Mouse (Mus musculus) WW6 (cell line): ENCODE measurements at regions not wholly inside any gene's neighbourhood (a gene's known extent, or its start where the extent isn't known, plus 50 kb on each side); places are given as distances from the start of the nearest gene placed in this dataset.

Source experiments
- DNase-seq: peaks from one replicate; pipeline ENCODE4 v3.0.0-alpha.2; 2013; ENCODE audit warnings: low read depth, low spot score

DNA sequence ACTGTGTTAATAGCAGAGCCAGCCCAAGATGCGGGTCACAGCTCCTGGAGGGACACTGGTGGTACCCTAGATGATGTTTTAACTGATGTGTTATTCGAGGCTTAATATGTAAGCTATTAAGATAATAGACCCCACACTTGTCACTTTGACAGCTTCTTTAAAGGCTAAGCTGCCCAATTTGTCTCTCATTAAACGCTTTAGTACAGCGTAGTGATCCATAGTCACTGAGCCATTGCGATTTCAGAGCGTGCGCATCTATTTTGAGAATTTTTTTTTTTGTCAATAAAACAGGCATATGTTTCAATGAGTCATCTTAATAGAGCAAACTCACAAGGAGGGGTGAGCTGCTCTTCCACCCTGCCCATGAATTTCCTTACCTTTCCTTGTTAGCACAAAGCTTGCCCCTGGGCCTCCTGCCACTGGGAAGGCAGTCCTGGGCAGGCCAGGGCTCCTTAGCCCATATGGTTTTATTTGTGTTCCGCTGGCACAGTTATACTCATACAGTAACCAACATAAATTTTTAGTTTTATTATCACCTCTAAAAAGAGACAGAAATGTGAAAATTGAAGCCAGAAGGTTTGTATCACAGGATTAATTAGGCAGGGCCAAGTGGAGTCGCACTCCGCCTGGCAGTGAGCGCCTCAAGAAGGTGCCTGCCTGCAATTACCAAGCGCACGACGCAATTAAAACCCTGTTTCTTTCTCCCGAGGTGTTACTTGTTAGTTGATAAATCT, 294.3 kb downstream of the Etv1 start:
- no peak for DNase-seq

DNA sequence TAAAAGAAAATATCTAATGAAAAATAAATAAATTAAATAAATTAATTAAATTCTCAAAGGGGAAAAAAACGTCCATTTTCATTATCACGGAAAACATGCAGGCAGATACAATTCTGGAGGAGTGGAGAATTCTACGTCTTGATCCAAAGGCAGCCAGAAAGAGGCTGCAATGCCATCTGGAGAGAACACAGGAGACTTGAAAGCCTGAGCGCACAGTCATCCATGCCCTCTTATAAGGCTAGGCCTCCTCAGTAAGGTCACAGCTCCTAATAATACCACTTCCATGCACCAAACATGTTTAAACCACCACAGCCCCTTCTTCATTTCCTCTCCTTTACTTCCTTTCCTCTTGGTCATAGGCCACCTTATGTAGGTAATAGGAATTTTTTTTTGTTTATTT, 307.1 kb downstream of the Etv1 start:
- no peak for DNase-seq

DNA sequence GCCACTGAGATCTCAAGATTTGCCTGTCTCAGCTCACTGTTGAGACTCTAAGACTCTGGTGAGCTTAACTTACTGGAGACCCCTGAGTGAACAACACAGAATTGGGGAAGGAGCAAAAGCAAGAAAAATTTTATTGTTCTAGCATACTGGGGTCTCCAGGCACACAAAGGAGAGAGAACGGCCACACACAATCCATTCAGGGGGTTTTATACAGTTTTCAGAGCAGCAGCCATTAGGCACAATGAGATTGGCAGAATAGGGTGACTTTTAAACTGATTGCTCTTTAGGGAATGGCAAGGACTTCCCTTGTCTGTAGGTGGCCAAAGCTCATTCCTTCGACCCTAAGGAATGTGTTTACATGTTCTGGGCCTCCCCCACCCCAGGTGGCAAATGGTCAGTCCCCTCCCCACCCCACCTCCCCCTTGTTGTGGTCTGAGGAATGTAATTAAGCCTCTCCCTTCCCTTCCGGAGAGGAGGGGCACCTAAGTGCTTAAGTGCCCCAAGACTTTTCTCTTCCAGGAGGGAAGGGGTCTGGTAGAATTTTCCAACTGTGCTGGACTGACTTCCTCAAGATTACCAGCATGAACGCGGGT, 315.6 kb downstream of the Etv1 start:
- peak; percentile 69 for DNase-seq

DNA sequence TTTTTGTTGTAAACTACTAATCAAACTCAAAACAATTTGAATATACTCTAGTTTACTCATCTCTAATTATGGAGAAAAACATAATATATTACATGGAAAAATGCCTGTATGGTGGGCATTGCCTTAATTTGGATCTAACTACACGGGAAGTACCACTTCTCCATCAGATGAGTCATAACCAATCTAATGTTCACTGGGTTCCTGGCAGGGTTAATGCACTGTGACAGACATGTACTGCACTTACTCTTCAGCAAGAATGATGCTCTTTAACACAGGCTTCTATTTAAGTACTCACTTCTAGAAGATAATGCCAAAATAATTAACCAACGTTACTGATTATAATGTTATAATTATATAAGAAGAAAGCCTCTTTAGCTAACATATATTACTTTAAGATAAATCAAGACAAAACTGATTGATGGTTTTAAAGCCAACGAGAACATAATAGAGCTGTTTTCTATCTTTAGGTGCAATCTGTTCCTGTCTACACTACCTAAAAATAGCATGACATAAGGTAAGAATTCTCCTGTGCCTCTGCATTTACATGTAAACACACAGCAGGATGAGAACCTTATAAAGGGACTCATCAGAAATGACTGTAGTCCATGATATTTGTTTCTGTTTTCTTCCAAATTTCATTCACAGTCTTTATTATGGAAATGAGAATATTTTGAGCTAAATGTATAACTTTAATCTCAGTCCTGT, 344.4 kb downstream of the Etv1 start:
- DNase-seq, result no peak

DNA sequence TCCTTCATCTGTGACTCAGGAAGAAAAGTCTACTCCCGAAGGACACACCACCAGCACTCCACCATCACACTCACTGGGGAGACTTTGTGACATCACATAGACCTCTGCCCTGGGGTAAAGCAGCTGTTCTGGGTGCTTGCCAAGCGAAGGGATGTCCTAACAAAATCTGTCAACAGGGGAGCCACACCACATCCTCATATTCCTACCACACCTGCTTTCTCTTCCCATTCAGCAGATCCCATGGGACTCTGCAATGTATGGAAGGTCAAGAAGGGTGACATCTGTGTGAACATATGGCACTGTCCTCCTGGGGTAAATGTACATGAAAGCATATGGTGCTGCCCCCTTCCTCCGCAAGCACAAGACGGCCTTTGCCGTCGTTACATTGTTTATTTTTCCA, 375.5 kb downstream of the Etv1 start:
- DNase-seq, result no peak

DNA sequence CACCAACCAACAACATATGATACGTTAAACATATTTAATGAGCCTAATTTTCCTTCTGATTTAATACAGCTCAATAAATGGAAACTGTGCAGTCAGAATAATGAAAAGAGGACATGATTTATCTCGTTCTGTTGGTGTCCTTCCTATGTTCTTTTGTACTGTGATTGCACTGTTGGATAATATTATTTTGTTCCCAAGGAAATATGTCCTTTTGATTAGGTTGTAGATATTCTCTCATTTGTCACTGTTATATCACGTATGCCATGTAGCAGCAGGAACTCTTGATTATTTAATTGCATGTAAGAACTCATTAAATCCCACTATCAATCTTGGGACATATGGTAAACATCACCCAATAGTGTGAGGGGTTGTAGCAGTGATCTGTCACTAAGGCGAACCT, 397.8 kb downstream of the Etv1 start:
- DNase-seq, result no peak

DNA sequence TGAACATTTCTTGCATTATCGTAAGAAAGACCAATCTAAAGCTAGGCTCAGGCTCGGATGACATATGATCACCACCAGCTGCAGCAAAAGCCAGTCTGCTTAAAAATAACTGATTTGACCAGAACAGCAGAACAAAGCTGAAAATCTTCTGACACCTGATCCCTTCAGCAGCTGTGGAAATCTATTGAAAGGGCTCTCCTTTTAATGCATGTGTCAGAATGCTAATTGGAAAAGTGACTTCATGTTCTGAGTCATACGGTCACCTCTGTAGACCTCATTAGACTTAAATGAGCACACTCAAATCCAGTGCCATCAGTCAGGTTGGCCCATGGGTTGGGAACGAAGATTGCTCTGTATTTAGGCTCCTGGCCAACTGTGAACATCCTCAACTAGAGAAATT, 444.9 kb downstream of the Etv1 start:
- no peak for DNase-seq

DNA sequence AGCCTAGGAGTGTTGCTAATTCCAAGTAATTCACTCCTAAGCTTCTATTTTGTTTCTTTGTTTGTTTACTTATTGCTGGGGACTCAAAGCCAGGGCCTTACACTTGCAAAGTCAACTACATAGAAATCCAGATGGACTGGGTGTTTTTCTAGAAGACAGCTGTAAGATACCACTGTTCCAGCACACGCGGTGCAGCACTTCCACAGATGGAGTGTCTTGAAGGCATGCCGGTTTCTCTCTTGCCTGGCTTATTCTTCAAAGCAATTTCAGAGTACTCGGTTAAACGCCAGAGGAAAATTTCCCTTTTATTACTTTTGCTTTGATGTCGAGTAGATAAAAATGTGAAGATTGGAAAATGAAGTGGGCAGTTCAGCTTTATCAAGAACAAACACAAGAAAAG, 477.4 kb downstream of the Etv1 start:
- no peak for DNase-seq

DNA sequence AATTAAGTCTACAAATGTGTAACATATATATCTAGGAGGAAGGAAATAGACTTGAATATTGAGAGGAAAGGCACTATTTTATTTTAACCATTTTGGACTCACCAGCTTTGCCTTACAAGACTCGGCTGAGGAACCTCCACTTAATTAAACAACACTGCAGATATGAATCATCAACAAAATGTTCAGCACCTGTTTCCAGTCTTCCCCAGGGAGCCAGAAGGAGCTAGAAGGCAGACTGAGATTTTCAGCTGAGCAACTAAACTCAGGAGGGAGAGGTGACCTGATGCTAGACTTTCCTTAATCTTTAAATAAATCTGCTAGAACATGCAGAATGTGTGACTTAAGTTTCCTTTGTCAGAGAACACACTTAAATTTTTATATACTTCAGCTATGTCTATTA, 478.4 kb downstream of the Etv1 start:
- no peak for DNase-seq

DNA sequence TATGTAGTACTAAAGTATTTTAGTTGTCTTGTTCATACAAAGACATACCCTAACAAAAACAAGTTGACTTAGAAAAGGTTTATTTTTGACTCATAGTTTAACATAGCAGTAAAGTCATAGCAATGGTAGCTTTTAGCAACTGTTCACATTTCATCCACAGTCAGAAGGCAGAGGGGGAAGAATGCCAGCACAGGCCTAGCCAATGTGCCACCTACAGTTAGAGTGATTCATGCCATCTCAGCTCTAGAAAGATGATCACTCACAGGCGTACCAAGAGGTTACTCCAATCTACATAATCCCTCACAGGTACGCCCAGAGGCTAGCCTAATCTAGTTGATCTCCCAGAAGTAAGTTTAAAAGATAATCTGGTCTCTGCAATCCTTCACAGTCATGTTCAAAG, 510.5 kb downstream of the Etv1 start:
- DNase-seq, result no peak

DNA sequence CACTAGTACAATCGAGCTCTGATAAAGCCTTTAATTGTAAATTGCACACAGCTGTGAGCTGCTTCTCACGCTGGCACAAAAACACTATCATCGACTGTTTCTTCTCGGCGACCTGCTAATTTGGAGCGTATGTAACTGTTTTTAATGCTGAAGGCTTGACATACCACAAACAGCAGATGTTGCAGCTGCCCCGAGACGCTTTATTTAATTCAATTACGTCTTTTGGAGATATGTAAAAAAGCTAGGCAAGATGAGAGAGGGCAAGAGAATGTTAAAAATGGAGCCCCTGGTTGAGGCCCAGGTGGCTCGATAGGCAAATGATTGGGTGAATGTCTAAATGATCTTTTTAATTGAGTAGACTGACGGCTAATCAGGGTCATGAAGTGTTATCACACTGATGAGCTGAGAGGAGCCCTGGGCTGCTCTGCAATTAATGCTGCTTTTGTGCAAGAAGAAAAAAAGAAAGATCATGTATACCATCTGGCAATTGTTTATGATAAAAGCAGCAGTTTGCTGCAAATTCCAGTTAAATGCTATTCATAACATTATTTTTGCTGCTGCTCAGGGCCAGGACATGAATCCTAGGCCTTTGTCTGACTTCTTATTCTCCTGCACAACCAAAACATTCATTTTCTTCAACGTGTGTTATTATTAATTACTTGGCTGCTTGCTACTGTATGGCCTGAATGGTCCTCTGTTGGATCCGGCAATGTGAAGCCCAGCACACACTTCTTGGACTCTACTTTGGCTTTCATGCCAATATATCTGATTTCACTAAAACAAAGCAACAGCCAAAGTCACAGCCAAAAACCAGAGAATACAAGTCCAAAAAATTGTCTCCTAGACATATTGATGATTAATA, 522.4 kb downstream of the Etv1 start:
- no peak for DNase-seq

DNA sequence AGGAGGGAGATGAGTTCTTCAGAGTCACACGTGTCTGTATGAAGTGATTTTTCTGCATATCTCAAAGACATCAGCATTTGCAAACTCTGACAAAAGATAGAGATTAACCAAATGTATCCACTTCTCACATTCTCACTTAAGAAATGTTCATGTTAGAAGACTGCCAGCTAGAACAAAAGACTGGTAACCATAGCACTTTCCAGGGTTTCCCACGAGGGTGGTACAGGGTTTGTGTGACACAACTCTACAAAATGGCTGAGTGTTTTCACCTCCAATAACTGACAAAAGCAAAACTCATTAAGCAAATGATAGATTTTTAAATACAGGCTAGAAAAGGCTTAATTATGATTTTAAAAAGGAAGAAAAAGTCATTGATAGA, 523.0 kb downstream of the Etv1 start:
- DNase-seq, result no peak

DNA sequence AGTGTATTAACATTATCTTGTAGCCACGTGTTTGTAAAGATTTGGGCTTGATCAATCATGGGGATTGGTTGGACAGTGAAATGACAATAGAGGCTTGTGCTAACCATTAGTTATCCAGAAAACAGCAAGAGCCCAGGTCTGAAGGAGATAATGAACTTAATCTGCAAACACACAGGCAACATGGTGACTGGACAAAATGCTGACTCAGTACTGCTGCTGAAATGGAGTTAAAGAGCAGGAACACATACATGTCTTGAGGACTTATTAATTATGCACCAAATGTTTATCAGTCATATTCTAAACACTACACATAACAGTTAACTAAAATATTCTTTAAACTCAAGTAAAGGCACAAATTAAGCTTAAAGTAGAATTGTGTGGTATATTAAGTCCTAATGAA, 528.6 kb downstream of the Etv1 start:
- DNase-seq, result no peak

DNA sequence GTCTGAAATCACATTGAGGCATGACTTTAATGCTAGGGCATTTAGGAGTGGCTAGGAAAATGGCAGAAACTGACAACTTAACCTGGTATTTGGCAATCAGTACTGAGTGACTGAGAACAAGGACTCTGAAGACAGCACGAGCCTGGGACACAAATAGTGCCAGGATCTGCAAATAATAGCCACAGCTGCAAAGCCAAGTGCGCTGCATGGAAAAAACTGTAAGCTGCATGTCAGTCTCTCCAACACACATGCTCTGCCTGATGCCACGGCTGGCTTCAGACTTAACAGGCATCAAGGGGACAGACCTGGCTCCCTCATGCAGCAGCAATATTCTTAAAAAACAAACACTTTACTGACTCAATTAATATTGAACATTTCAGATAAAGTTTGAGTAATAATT, 530.7 kb downstream of the Etv1 start:
- DNase-seq, result no peak

DNA sequence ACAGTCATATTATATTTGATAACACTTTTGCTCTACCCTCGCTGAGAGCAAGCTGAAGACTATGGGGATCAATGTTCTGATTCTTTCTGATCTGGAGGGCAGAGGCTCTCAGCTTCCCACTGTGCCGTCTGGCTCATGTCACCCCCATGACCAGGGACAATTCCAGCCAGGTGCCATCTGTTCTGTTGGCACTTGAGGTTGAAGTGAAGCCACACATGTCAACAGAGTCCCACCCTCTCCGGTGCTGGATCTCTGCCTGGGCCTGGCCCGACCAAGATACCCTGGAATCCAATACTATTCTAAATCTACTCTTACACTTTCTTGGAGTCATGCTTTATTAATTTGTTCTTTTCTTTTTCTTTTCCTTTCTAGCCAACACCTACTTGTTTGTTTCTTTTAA, 538.0 kb downstream of the Etv1 start:
- no peak for DNase-seq

DNA sequence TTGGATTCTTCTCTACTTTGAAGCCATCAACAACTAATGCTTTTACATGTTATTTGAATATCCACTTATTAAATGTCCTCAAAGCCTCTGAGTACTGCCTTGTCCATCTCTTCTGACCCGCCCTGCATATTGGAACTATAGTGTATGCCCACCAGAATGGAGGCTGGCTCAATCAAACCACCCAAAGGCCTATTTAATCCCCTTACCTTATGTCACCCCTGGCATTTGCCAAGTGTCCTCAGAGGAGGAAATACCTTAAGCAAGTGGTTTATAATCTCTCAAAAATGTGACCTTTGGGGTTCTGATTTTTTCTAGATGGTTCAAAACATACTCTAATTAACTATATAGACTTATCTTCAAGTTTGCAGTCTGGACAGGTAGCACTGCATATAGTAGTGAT, 542.3 kb downstream of the Etv1 start:
- DNase-seq, result no peak

DNA sequence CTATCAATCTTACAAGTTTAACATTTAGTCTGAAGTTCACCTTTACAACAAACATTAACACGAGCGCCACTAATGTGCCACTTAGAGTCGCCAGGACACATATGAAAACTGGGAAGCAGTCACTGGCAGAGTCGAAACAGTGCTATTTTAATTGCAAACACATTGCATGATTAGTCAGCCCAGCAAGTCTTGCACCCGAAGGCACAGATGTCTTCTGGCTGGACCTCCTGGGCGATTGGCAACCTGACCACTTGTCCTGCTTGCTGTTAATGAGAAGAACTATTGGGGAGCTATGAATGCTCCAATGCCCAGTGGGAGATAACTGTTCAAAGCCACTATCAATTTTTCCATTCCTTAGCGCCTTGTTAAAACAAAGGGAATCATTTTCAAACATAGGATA, 547.0 kb downstream of the Etv1 start:
- no peak for DNase-seq

DNA sequence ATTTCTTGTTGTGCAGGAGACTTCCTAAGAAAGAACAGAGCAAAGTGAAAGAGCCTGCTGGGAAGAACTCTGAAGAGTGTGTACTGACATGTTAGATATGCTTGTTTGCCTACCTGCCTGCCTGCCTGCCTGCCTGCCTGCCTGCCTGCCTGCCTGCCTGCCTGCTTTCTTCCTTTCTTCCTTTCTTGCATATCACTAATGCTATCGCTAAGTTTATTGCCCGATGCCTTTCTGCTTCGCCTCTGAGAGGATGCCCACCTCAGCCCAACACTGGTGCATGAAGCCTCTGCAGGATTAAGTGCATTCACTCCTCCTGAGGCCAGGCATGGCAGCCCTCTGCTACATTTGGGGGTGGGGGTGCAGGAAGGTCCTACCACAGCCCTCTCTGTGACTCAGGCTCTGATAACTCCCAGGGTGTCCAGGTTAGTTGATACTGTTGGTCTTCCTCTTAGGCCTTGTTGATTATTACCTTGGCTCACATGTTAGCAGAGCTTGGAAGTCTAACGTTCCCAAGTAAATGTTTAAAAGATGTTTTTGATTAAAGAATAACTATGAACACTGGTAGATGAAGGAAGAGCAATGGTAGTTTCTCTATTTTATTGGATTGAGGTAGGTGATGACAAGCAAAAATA, 547.6 kb downstream of the Etv1 start:
- no peak for DNase-seq

DNA sequence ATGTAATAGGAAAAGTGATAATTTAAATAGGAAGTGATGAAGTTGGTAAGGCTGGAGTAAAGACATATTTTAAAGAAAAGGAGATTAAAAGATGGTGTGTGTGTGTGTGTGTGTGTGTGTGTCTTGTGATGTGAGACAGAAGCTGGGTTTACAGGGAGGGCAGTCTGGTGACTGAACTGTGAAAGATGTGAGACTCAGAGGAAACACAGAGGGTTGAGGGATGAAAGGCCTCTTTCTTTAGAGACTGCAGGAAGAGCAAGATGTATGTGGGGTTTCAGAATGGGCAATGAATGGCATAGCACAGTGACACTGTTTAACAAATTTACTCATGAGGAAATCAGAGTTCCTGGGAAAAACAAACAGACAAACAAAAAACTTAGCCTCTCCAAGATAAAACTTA, 549.2 kb downstream of the Etv1 start:
- DNase-seq, result no peak

DNA sequence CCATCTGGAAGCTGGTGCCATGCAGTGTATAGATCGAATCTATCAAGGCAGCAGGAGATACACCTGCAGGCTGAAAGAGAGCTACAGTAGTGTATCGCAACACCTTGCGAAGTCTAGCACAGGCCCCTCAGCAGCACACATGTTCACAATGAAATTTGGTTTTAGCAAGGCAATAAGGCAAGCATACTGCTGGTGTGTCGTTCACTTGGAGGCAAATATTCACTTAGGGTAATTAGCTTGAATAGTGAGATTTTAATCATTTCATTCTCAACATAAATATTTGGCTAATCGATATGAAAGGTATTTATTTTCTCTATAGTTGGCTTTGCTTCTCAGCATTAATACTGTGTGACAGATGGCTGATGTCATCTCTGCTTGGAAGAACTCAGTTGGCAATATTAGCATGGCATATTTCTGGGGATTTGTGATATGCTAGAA, 559.9 kb downstream of the Etv1 start:
- no peak for DNase-seq

DNA sequence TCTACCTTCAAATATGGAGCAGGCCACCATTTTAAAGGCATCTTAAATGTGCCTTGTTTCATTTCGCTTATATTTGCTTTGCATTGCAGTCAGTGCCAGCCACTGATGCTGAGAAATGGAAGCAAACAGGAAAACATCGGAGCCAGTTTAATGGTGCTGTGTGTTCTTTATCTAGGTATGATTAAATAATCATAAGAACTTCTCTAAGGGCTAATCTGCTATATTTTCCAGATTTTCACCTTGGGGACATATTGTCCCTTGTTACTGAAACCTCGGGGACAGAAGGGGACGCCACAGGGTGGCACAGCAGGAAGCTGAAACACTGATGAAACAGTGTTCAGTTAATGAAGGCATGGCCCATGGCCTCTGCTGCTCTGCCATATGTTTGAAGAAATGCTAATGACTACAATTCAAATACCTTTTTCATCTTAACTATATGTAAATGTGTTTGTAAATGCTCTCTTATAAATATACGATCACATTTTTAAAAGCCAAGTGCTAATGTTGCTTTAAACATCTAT, 562.6 kb downstream of the Etv1 start:
- no peak for DNase-seq

DNA sequence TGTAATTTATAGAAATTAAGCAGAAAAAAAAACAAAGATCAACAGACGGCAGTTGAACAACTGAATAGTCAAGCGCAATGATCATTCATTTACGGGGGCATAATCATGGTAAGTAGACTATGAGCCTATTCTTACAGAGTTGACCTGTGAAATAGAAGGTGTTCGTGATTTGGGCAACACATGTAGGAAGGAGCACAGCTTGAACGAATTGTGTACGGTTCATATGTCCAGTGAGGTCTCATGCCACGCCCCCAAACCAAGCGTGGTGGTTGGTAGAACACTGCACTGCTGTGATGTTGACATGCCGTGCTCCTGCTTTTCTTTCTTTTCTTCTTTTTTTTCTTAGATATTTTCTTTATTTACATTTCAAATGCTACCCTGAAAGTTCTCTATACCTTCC, 563.1 kb downstream of the Etv1 start:
- no peak for DNase-seq
